Mouse (Mus musculus) forebrain, embryonic 16.5 days (tissue): ENCODE results near the gene Scarf2. TPM values are rescaled to one million over a fixed set of nuclear protein-coding genes. Genes with fewer than 3 reads are reported as not detected.
A peak's percentile ranks its signal among the peaks of the same experiment; 100 is the strongest.

ENCODE experiments used
- ATAC-seq: fragments of 200-750 bp; cut with Nextera tagmentation; 2 replicates; pipeline ENCODE4 v1.8.0; 2017; ENCODE audit warnings: mild to moderate bottlenecking, moderate library complexity
- H3K27ac ChIP-seq: fragments of 300-500 bp; sonication (generic); 2 replicates; pipeline ENCODE4 v1.5.1; 2014; ENCODE audit warnings: low read length, control low read depth
- H3K27me3 ChIP-seq: fragments of 300-500 bp; sonication (generic); replicated peaks from 2 replicates; pipeline ENCODE4 v1.6.1; 2014; ENCODE audit warnings: low read length; ENCODE audit not compliant: control insufficient read depth, insufficient read depth
- H3K36me3 ChIP-seq: fragments of 300-500 bp; sonication (generic); 2 replicates; pipeline ENCODE4 v1.6.1; 2014; ENCODE audit not compliant: control insufficient read depth, insufficient read depth
- H3K4me1 ChIP-seq: fragments of 300-500 bp; sonication (generic); replicated peaks from 2 replicates; pipeline ENCODE4 v1.6.1; 2014; ENCODE audit warnings: low read length; ENCODE audit not compliant: control insufficient read depth, insufficient read depth
- H3K4me2 ChIP-seq: fragments of 300-500 bp; sonication (generic); 2 replicates; pipeline ENCODE4 v1.6.1; 2014; ENCODE audit warnings: mild to moderate bottlenecking, low read length, control low read depth
- H3K4me3 ChIP-seq: fragments of 300-500 bp; sonication (generic); replicated peaks from 2 replicates; pipeline ENCODE4 v1.5.1; 2014; ENCODE audit warnings: mild to moderate bottlenecking, low read length, control low read depth
- H3K9ac ChIP-seq: fragments of 300-500 bp; sonication (generic); replicated peaks from 2 replicates; pipeline ENCODE4 v1.6.1; 2014; ENCODE audit warnings: low read depth, low read length, control low read depth
- H3K9me3 ChIP-seq: fragments of 300-500 bp; sonication (generic); 2 replicates; pipeline ENCODE4 v1.6.1; 2016; ENCODE audit warnings: low read length; ENCODE audit not compliant: control insufficient read depth
- WGBS: fragments of 180-500 bp; shearing (Covaris S2); extraction: QIAGEN DNeasy Blood & Tissue Kit; methylation state at CpG from one replicate; pipeline ENCODE4 v1.1.7; 2014; 5-methylcytosine and 5-hydroxymethylcytosine counted together
- polyA plus RNA-seq: library from polyadenylated mRNA; unstranded; fragments of >200 nt; fragmentation: Nextera tagmentation; extraction: Ambion mirVana; gene quantifications from 2 replicates; pipeline ENCODE4 v1.2.1, GENCODE M21; 2015

Gene Scarf2
- polyA plus RNA-seq, 1 experiment from 2014 or later: 0.99 TPM

GRCm38 (mm10) chr16:17796519-17796918 lies 563 bp upstream of the Scarf2 start:
- peak overlapping the region; percentile 82 for H3K4me2 ChIP-seq
- H3K27ac ChIP-seq: no peak overlapping the region
- H3K27me3 ChIP-seq: peaks cover 48% of the 10 kb centered on the region
- no peak overlapping the region for H3K9ac ChIP-seq
- peak overlapping the region; percentile 48 for H3K4me3 ChIP-seq
- H3K4me1 ChIP-seq: peaks cover 19% of the 10 kb centered on the region
- ATAC-seq: no peak
- peaks cover 9% of the 10 kb centered on the region; the same call in 1 of the 2 replicates for H3K36me3 ChIP-seq
- no peaks in the 10 kb centered on the region for H3K9me3 ChIP-seq

- H3K27ac ChIP-seq: no peak overlapping the region
- H3K4me3 ChIP-seq: peak overlapping the region; percentile 48
- 4% methylated on average over 29 of the region's 29 CpGs for WGBS
- H3K4me1 ChIP-seq: peaks cover 27% of the 10 kb centered on the region
- H3K9ac ChIP-seq: peak overlapping the region; percentile 60
- no peaks in the 10 kb centered on the region for H3K9me3 ChIP-seq
- no peak for ATAC-seq
- peak overlapping the region; percentile 82 for H3K4me2 ChIP-seq
- peaks cover 62% of the 10 kb centered on the region for H3K27me3 ChIP-seq
- no peaks in the 10 kb centered on the region for H3K36me3 ChIP-seq
These were observed 780 bp downstream of the Scarf2 start for GRCm38 (mm10) chr16:17797812-17798311.

- 4% methylated on average over 26 of the region's 45 CpGs for WGBS
- no peak for ATAC-seq
- no peaks in the 10 kb centered on the region for H3K36me3 ChIP-seq
- peaks cover 34% of the 10 kb centered on the region for H3K4me1 ChIP-seq
- peaks cover 69% of the 10 kb centered on the region for H3K27me3 ChIP-seq
- peak overlapping the region; percentile 44 for H3K9ac ChIP-seq
- H3K4me3 ChIP-seq: peak overlapping the region; percentile 48
- no peak overlapping the region for H3K27ac ChIP-seq
- no peaks in the 10 kb centered on the region for H3K9me3 ChIP-seq
- peak overlapping the region; percentile 82 for H3K4me2 ChIP-seq
These were observed 1.5 kb downstream of the Scarf2 start for GRCm38 (mm10) chr16:17798321-17799180.

- no peaks in the 10 kb centered on the region for H3K9me3 ChIP-seq
- no peak for ATAC-seq
- no peak overlapping the region for H3K27ac ChIP-seq
These were observed 2.5 kb downstream of the Scarf2 start for GRCm38 (mm10) chr16:17799584-17799983.

GRCm38 (mm10) chr16:17801777-17802455 lies 4.8 kb downstream of the Scarf2 start:
- peaks cover 53% of the 10 kb centered on the region for H3K4me1 ChIP-seq
- H3K4me3 ChIP-seq: no peak overlapping the region
- under 1% methylated on average over 7 of the region's 7 CpGs for WGBS
- no peaks in the 10 kb centered on the region for H3K36me3 ChIP-seq
- ATAC-seq: no peak
- peaks cover 82% of the 10 kb centered on the region for H3K27me3 ChIP-seq
- H3K27ac ChIP-seq: no peak overlapping the region
- H3K4me2 ChIP-seq: no peak overlapping the region
- no peak overlapping the region for H3K9ac ChIP-seq
- no peaks in the 10 kb centered on the region for H3K9me3 ChIP-seq

More at GRCm38 (mm10) chr16:17799584-17799983, 2.5 kb downstream of the Scarf2 start:
- H3K4me3 ChIP-seq: no peak overlapping the region
- no peaks in the 10 kb centered on the region for H3K36me3 ChIP-seq
- no peak overlapping the region for H3K4me2 ChIP-seq
- no peak overlapping the region for H3K9ac ChIP-seq
- H3K27me3 ChIP-seq: peaks cover 79% of the 10 kb centered on the region
- H3K4me1 ChIP-seq: peaks cover 45% of the 10 kb centered on the region

- H3K9me3 ChIP-seq: no peaks in the 10 kb centered on the region
- peak overlapping the region; percentile 63 for H3K4me2 ChIP-seq
- peaks cover 81% of the 10 kb centered on the region for H3K27me3 ChIP-seq
- H3K4me3 ChIP-seq: peak overlapping the region; percentile 43
- no peaks in the 10 kb centered on the region for H3K36me3 ChIP-seq
- H3K27ac ChIP-seq: no peak overlapping the region
- 3% methylated on average over 18 of the region's 18 CpGs for WGBS
- ATAC-seq: no peak
- H3K4me1 ChIP-seq: peaks cover 52% of the 10 kb centered on the region
- peak overlapping the region; percentile 45 for H3K9ac ChIP-seq
These were observed 5.4 kb downstream of the Scarf2 start for GRCm38 (mm10) chr16:17802456-17802838.

GRCm38 (mm10) chr16:17802839-17803674 lies 6.0 kb downstream of the Scarf2 start:
- peak overlapping the region; percentile 63 for H3K4me2 ChIP-seq
- WGBS: 2% methylated on average over 83 of the region's 83 CpGs
- H3K4me3 ChIP-seq: peak overlapping the region; percentile 43
- H3K27ac ChIP-seq: no peak overlapping the region
- peaks cover 53% of the 10 kb centered on the region for H3K4me1 ChIP-seq
- ATAC-seq: no peak
- H3K27me3 ChIP-seq: peaks cover 75% of the 10 kb centered on the region
- peak overlapping the region; percentile 45 for H3K9ac ChIP-seq
- H3K9me3 ChIP-seq: no peaks in the 10 kb centered on the region
- no peaks in the 10 kb centered on the region for H3K36me3 ChIP-seq

- no peak overlapping the region for H3K27ac ChIP-seq
- no peaks in the 10 kb centered on the region for H3K36me3 ChIP-seq
- H3K4me3 ChIP-seq: peak overlapping the region; percentile 43
- no peaks in the 10 kb centered on the region for H3K9me3 ChIP-seq
- peak overlapping the region; percentile 45; the same call in 1 of the 2 replicates for H3K9ac ChIP-seq
- ATAC-seq: no peak
- WGBS: 6% methylated on average over 32 of the region's 33 CpGs
- peak overlapping the region; percentile 60 for H3K4me2 ChIP-seq
- peaks cover 48% of the 10 kb centered on the region for H3K4me1 ChIP-seq
- peaks cover 71% of the 10 kb centered on the region for H3K27me3 ChIP-seq
These were observed 6.8 kb downstream of the Scarf2 start for GRCm38 (mm10) chr16:17803675-17804448.
